Mouse (Mus musculus): ENCODE data around the gene Snapin.

Snapin gene

GRCm38 (mm10) chr3:90490696-90491256 lies at the start of gene Snapin:
Snapin (minus strand) TSS chr3:90491033.
- peak; percentile 98 for DNase-seq (ENCODE audit: low read depth, low spot score)

- DNase-seq (ENCODE audit: low read depth, low spot score): no peak
Measured at GRCm38 (mm10) chr3:90537905-90538296, 47.1 kb upstream of the Snapin start.

GRCm38 (mm10) chr3:90537141-90537904 lies 46.5 kb upstream of the Snapin start, which contains the start of gene S100a16:
S100a16 (plus strand) TSS chr3:90537254.
- DNase-seq (ENCODE audit: low read depth, low spot score): peak; percentile 70

- no peak for DNase-seq (ENCODE audit: low read depth, low spot score)
Measured at GRCm38 (mm10) chr3:90535446-90535845, 44.6 kb upstream of the Snapin start.

- DNase-seq (ENCODE audit: low read depth, low spot score): no peak
Measured at GRCm38 (mm10) chr3:90531713-90532112, 40.9 kb upstream of the Snapin start.

GRCm38 (mm10) chr3:90527291-90527873 lies 36.5 kb upstream of the Snapin start:
- DNase-seq (ENCODE audit: low read depth, low spot score): no peak

GRCm38 (mm10) chr3:90526580-90526979 lies 35.7 kb upstream of the Snapin start, which contains the start of gene S100a14:
S100a14 (plus strand) TSS chr3:90526856.
- DNase-seq (ENCODE audit: low read depth, low spot score): peak; percentile 44

GRCm38 (mm10) chr3:90526076-90526475 lies 35.2 kb upstream of the Snapin start:
- DNase-seq (ENCODE audit: low read depth, low spot score): no peak

GRCm38 (mm10) chr3:90525421-90525820 lies 34.6 kb upstream of the Snapin start:
- DNase-seq (ENCODE audit: low read depth, low spot score): peak; percentile 94

- no peak for DNase-seq (ENCODE audit: low read depth, low spot score)
Measured at GRCm38 (mm10) chr3:90517711-90518110, 26.9 kb upstream of the Snapin start.

GRCm38 (mm10) chr3:90515789-90516188 lies 25.0 kb upstream of the Snapin start:
- no peak for DNase-seq (ENCODE audit: low read depth, low spot score)

GRCm38 (mm10) chr3:90515242-90515641 lies 24.4 kb upstream of the Snapin start:
- peak; percentile 39 for DNase-seq (ENCODE audit: low read depth, low spot score)

- peak; percentile 73 for DNase-seq (ENCODE audit: low read depth, low spot score)
Measured at GRCm38 (mm10) chr3:90514691-90515090, 23.9 kb upstream of the Snapin start.

GRCm38 (mm10) chr3:90513796-90514590 lies 23.2 kb upstream of the Snapin start, which contains the start of the genes S100a1 and S100a13:
S100a1 (minus strand) TSS chr3:90514392.
S100a13 (plus strand) TSS chr3:90514435.
- DNase-seq (ENCODE audit: low read depth, low spot score): peak; percentile 67

GRCm38 (mm10) chr3:90512948-90513642 lies 22.3 kb upstream of the Snapin start:
- no peak for DNase-seq (ENCODE audit: low read depth, low spot score)

- no peak for DNase-seq (ENCODE audit: low read depth, low spot score)
Measured at GRCm38 (mm10) chr3:90512276-90512675, 21.4 kb upstream of the Snapin start.

- no peak for DNase-seq (ENCODE audit: low read depth, low spot score)
Measured at GRCm38 (mm10) chr3:90509747-90510123, 18.9 kb upstream of the Snapin start.

- DNase-seq (ENCODE audit: low read depth, low spot score): peak; percentile 99
Measured at GRCm38 (mm10) chr3:90508950-90509746, 18.3 kb upstream of the Snapin start, which contains the start of gene Chtop. Chtop (minus strand) TSS chr3:90509498.

GRCm38 (mm10) chr3:90508287-90508949 lies 17.6 kb upstream of the Snapin start:
- peak; percentile 59 for DNase-seq (ENCODE audit: low read depth, low spot score)

- no peak for DNase-seq (ENCODE audit: low read depth, low spot score)
Measured at GRCm38 (mm10) chr3:90506362-90506761, 15.5 kb upstream of the Snapin start.
